Mouse (Mus musculus) heart, adult 11 months (tissue): ENCODE results near the gene Olfr539.
"Not testable (repeated sequence)": the region's sequence is repeated elsewhere in the genome, so short reads cannot be mapped to it uniquely, and the experiment has no call there.

Experiments
- DNase-seq: peaks from one replicate; pipeline ENCODE4 v3.0.0; 2022

The Olfr539 gene

DNA sequence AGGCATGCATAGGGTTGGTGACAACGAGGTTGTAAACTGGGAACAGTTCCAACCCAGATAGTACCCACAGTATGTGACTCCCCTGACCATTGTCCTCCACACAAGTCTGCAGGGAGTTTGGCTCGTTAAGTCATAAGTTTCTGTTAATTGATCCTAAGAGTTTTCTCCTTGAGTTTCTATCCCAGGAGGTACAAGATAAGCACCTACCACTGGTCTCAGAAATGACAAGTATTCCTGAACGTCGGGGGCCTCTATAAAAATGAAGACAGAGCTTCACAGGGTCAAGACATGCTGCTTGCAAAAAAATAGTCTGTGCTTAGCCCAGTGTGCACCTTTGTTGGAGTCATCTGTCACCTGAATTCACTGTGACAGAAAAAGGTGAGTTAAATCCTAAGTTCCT, at the start of gene Olfr539:
Gene Olfr539 (plus strand): TSS at position 301 of the 400 bp plus-strand sequence.
- DNase-seq, result no peak

DNA sequence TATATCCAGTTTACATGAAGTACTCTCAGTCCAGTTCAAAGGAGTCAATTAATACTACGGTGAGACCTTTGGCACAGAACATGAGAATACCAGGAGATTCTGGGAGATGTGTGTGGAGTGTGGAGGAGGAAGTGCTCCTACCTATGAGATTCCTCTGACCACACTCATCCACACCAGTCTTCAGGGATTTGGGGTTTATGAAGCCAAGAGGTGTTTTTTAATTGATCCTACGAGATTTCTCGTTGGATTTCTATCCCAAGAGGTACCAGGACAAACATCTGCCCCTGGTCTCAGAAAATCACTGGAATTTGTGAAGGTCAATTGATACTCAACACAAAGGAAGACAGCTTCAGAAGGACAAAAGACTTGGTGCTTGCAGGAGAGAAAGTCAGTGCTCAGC, 31.1 kb upstream of the Olfr539 start, which contains the start of gene Olfr61:
Gene Olfr61 (plus strand): TSS at position 301 of the 400 bp plus-strand sequence.
- not testable (repeated sequence) for DNase-seq

DNA sequence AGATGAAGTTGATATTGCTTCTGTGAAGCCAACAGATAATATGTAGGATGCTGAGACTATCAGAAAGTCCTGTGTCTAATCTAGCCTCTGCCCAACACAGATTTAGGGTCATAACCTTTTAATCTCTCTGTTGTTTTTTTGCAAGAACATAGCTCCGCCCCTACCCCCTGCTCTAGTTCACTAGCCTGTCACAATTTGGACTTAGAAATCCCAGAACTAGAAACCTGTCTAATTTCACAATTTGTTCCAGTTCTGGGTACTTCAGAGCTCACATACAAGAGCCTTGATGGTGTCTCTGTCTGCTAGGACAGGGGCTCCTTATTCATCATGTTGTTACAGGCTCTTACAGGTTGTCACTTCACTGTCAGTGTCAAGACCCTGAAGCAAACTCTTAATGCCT, 29.2 kb upstream of the Olfr539 start:
- no peak for DNase-seq

DNA sequence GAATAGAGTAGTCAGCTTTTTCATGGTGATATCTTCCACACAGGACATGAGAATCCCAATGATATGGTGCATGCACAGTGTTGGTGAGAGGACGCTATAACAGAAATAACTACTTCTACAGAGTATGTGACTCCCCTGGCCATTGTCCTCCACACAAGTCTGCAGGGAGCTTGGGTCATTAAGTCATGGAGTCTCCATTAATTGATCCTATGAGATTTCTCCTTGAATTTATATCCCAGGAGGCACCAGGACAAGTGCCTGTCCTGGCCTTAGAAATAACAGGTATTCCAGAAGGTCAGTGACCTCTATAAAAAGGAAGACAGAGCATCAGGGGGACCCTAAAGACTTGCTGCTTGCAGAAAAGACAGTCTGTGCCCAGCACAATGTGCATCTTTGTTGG, 13.6 kb upstream of the Olfr539 start, which contains the start of gene Olfr53:
Gene Olfr53 (plus strand): TSS at position 301 of the 400 bp plus-strand sequence.
- no peak for DNase-seq

DNA sequence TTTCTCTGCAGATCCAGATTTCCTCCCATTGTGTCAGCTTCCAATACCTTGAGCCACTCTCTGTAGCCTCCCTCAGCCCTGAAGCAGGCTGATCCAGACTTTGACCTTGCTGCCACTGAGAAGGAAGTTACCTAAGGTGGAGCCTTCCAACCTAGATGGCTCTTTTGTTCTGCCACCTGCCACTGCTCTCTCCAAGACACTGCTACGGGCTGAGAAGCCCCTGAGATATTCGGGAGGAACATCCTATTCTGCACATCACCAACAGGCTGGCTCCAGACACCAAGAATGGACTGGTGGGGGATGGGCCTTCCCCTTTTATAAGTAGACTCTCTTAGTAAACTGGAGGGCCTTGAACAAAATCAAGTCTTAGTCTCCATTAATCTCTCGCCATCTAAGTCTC, 11.0 kb downstream of the Olfr539 start:
- DNase-seq, result not testable (repeated sequence)

DNA sequence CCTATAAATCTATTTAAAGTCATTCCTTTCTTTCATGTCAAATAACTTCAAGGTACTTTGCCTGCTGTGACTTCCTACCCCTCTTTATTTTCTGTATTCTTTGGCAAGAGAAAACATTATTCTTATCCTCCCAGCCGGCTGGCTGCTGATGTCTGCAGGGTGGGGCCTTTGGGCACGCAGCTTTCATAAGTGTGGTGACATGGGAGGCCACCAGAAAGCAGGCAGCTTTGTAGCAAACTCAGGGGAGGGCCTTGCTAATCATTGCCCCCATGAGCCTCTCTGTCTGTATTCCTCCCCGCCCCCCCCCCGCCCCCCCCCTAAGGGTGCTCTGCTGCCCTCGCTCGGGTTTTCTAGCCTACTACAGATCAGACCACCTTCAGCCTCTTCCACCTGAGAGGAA, 16.1 kb downstream of the Olfr539 start:
- no peak for DNase-seq

DNA sequence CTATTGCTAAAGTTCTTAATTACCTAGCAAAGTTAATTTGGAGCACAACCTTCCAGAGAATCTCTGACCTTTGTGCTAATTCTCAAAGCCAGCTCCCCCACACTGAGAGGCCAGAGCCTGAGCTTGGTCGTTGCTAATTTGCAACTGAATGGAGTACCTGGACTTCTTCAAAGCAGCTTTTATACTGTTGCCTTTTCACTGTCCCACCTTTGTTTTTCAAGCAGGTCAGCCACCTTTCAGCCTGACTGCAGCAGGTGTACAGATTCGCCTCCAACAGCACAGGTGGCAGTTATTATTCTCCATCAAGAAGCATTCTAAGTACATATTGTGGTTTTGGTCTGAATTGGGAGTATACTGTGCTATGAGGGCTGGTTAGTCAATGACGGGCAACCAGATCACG, 19.9 kb downstream of the Olfr539 start:
- DNase-seq, result not testable (repeated sequence)

DNA sequence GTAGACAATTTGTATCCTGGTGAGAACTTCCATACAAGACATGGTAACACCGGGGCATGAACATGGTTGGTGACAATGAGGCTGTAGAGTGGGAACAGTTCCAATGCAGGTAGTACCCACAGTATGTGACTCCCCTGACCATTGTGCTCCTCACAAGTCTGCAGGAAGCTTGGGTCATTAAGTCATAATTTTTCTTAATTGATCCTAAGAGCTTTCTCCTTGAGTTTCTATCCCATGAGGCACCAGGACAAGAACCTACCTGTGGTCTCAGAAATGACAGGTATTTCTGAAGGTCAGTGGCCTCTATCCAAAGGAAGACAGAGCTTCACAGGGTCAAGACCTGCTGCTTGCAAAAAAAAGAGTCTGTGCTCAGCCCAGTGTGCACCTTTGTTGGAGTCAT, 21.9 kb downstream of the Olfr539 start, which contains the start of gene Olfr45:
Gene Olfr45 (plus strand): TSS at position 301 of the 400 bp plus-strand sequence.
- no peak for DNase-seq

DNA sequence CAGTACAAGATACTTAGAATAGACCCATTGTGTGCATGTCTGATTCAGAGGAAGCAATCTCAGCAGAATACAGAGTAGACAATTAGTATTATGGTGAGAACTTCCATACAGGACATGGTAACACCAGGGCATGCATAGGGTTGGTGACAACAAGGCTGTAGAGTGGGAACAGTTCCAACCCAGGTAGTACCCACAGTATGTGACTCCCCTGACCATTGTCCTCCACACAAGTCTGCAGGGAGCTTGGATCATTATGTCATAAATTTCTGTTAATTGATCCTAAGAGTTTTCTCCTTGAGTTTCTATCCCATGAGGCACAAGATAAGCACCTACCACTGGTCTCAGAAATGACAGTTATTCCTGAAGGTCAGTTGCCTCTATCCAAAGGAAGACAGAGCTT, 37.2 kb downstream of the Olfr539 start, which contains the start of gene Olfr541:
Gene Olfr541 (plus strand): TSS at position 301 of the 400 bp plus-strand sequence.
- DNase-seq, result no peak

DNA sequence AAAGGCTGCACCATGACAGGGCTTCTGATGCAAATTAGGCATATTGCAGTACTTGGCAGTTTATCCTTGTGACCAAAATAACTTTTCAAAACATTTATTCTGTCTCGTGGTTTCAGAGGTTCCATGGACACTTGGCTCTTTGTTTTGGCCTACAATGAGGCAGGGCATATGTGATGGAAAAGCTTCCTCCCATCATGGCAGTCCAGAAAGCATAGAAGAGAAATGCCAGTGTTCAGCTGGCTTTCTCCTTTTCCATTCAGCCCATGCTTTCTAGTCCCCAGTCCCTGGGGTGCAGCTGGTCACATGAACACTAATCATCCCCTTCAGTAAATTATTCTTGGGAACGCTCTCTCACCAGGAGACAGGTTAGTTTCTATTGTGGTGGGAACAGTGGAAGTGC, 46.6 kb downstream of the Olfr539 start:
- DNase-seq, result peak; percentile 66

DNA sequence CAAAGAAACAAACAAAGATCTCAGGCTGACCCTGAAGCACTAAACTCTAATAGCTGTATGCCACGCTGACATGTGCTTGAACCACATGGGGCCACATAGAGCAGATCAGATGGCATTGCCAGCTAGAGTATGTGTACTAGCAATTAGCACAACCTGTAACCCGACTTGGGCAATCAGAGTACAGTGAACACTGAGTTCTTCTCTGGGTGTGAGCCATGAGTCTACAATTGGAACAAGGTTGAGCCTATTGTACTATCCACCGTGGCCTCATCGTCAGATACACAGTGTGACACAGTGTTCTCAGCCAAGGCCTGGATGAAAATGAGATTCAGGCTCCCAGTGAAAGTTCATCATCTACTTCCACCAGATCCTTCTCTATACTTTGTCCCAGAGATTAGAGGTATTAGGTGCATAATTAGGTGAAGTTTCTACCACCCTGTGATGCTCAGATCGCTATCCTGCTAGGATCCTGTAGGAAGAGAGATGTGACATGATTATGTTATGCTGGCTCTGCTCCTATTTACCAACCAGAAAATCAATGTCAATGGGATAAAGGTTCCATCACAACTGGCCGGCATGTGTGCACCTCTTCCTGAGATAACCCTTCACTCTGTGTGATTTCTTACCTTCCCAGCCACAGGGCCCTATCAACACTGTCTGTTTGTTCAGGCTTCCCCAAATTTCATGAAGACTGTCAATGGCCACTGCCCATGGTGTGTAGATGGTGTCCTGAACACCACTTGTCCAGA, 48.0 kb downstream of the Olfr539 start:
- DNase-seq, result peak; percentile 83

DNA sequence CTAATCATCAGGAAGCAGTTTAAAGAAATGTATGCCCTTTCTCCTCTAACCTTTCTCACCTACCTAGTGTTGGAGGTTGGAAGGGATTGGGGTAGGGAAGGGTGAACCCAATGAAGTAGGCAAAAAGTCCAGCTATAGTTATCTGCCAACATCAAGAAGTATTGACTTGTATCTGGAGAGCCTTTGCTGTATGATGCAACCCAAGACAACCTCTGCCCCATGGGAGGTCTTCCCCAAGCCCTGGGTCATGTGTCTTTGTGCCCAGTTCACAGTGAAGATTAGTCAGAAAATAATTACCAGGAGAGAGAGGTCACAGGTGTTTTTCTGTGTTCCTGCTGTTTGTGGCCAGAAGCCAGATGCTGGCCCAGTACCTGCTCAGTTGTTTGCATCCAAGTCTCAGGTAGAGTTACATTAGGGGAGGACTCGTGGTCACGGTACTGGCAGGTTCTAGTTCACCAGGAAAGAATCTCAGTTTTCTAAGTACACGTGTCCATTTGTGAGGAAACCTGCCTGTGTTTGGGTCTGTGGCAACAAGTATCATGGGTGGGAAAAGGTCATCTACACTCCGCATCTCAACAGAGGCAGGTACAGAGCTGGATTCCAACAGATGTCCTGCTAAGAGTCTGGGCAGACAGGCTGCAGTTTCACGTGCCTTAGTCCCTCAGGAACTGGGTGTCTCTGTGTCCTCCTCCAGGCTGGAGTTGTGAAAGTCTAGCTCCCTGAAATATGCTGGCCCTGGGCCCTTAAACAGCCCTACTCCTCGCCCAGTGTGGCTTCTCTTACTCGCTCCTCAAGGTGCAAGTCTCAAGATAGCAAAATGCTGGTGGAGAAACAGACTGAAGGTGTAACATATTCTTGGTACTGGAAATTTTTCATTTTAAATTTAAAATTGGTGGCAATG, 57.7 kb downstream of the Olfr539 start:
- peak; percentile 84 for DNase-seq

DNA sequence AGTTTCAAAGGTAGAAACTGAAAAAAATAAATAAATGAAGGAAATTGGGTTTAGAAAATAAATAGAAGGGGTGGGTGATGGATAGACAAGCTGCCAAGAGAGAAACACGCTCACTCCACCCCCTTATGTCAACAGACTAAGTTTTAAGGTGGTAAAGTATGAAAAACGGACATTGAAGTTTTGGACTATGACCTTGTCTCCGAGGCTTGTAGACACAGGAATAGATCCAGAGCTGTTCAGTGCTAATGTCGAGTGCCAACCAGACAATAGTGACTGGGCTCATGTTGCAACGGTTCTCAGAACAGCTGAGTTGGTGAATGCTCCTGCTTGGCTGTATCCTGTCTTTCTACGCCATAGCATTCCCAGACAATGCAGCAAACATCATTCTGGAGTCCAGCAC, 61.4 kb downstream of the Olfr539 start:
- DNase-seq, result no peak

DNA sequence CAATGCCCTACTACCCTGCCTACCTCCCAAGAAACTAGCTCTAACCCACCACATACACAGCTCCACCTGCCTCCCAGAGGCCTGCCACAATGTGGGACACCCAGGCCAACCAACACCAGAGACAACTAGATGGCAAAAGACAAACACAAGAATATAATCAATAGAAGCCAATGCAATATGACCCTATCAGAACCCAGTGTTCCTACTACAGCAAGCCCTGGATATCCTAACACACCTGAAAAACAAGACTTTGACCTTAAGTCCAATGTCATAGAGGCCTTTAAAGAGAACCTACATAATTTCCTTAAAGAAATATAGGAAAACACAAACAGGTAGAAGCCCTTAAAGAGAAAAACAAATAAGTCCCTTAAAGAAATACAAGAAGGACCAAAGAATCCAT, 65.8 kb downstream of the Olfr539 start:
- DNase-seq, result no peak
